Mouse (Mus musculus): ENCODE results near the gene Zmiz2.
"Not testable (repeated sequence)": the region's sequence is repeated elsewhere in the genome, so short reads cannot be mapped to it uniquely, and the experiment has no call there.

Gene Zmiz2

GRCm38 (mm10) chr11:6395565-6395964, 6.7 kb downstream of the Zmiz2 start:
- no peak for DNase-seq (ENCODE audit: low spot score in 2 of 2)

GRCm38 (mm10) chr11:6398141-6398540, 9.3 kb downstream of the Zmiz2 start:
- peak in 1 of 2 experiments; percentile 34 for DNase-seq (ENCODE audit: low spot score in 2 of 2)

- peak; percentile 46 to 59 for DNase-seq (ENCODE audit: low spot score in 2 of 2)
These were observed 13.9 kb downstream of the Zmiz2 start for GRCm38 (mm10) chr11:6402515-6403510.

- peak; percentile 20 to 24 for DNase-seq (ENCODE audit: low spot score in 2 of 2)
These were observed 15.0 kb downstream of the Zmiz2 start for GRCm38 (mm10) chr11:6403830-6404405.

GRCm38 (mm10) chr11:6404699-6405566, 16.1 kb downstream of the Zmiz2 start:
- DNase-seq (ENCODE audit: low spot score in 2 of 2), result peak; percentile 65 to 72

- peak; percentile 32 to 44 for DNase-seq (ENCODE audit: low spot score in 2 of 2)
These were observed 16.8 kb downstream of the Zmiz2 start for GRCm38 (mm10) chr11:6405591-6406081.

GRCm38 (mm10) chr11:6406251-6407161, 17.6 kb downstream of the Zmiz2 start:
- peak; percentile 50 to 55 for DNase-seq (ENCODE audit: low spot score in 2 of 2)

GRCm38 (mm10) chr11:6407162-6407621, 18.3 kb downstream of the Zmiz2 start:
- no peak for DNase-seq (ENCODE audit: low spot score in 2 of 2)

GRCm38 (mm10) chr11:6410050-6410602, 21.3 kb downstream of the Zmiz2 start:
- peak in 1 of 2 experiments; percentile 33 for DNase-seq (ENCODE audit: low spot score in 2 of 2)

- DNase-seq (ENCODE audit: low spot score in 2 of 2), result not testable (repeated sequence)
These were observed 21.9 kb downstream of the Zmiz2 start for GRCm38 (mm10) chr11:6410755-6411154.

GRCm38 (mm10) chr11:6411684-6412083, 22.8 kb downstream of the Zmiz2 start:
- DNase-seq (ENCODE audit: low spot score in 2 of 2), result peak; percentile 72 to 85

- no peak for DNase-seq (ENCODE audit: low spot score in 2 of 2)
These were observed 24.4 kb downstream of the Zmiz2 start for GRCm38 (mm10) chr11:6413264-6413663.

GRCm38 (mm10) chr11:6414751-6415550, 26.1 kb downstream of the Zmiz2 start, which contains the start of gene Ppia:
Gene Ppia, plus strand, starts transcription at chr11:6415443.
- DNase-seq (ENCODE audit: low spot score in 2 of 2), result peak in 1 of 2 experiments; percentile 44

- DNase-seq (ENCODE audit: low spot score in 2 of 2), result peak; percentile 98 to 99
These were observed 26.9 kb downstream of the Zmiz2 start for GRCm38 (mm10) chr11:6415551-6416404.

GRCm38 (mm10) chr11:6416405-6417034, 27.6 kb downstream of the Zmiz2 start:
- peak; percentile 90 to 91 for DNase-seq (ENCODE audit: low spot score in 2 of 2)

GRCm38 (mm10) chr11:6417069-6417468, 28.2 kb downstream of the Zmiz2 start:
- peak in 1 of 2 experiments; percentile 30 for DNase-seq (ENCODE audit: low spot score in 2 of 2)

GRCm38 (mm10) chr11:6417490-6417889, 28.6 kb downstream of the Zmiz2 start:
- DNase-seq (ENCODE audit: low spot score in 2 of 2), result no peak

GRCm38 (mm10) chr11:6418751-6419150, 29.9 kb downstream of the Zmiz2 start:
- DNase-seq (ENCODE audit: low spot score in 2 of 2), result no peak

Measured in right cerebral cortex, postnatal 10 days (tissue).